Mouse (Mus musculus) mature B cell (primary cell): ENCODE data around the gene Fars2.
"Not testable (repeated sequence)": the region's sequence is repeated elsewhere in the genome, so short reads cannot be mapped to it uniquely, and the experiment has no call there.

Experiments
- in situ Hi-C: fragments of 300-500 bp; cut with MboI; formaldehyde crosslinking; loops from 2 replicates; pipeline ENCODE4 v1.14.3; 2019

Gene Fars2

GRCm38 (mm10) chr13:36367712-36368491, 250.7 kb downstream of the Fars2 start:
- in situ Hi-C loops: no loop called here

- in situ Hi-C loops: no loop called here
Observed at GRCm38 (mm10) chr13:36368799-36369198, 251.6 kb downstream of the Fars2 start.

GRCm38 (mm10) chr13:36369400-36369799, 252.2 kb downstream of the Fars2 start:
- in situ Hi-C loops: no loop called here

GRCm38 (mm10) chr13:36383236-36383635, 266.0 kb downstream of the Fars2 start:
- in situ Hi-C loops: no loop called here

- in situ Hi-C loops: no loop called here
Observed at GRCm38 (mm10) chr13:36386074-36386473, 268.9 kb downstream of the Fars2 start.

- in situ Hi-C loops: no loop called here
Observed at GRCm38 (mm10) chr13:36391936-36392335, 274.7 kb downstream of the Fars2 start.

GRCm38 (mm10) chr13:36392666-36393065, 275.5 kb downstream of the Fars2 start:
- in situ Hi-C loops: no loop called here

GRCm38 (mm10) chr13:36401011-36401410, 283.8 kb downstream of the Fars2 start:
- in situ Hi-C loops: no loop called here

- in situ Hi-C loops: no loop called here
Observed at GRCm38 (mm10) chr13:36413276-36413675, 296.1 kb downstream of the Fars2 start.

- in situ Hi-C loops: no loop called here
Observed at GRCm38 (mm10) chr13:36415176-36415575, 298.0 kb downstream of the Fars2 start.

- in situ Hi-C loops: no loop called here
Observed at GRCm38 (mm10) chr13:36416546-36416945, 299.3 kb downstream of the Fars2 start.

GRCm38 (mm10) chr13:36419357-36419756, 302.1 kb downstream of the Fars2 start:
- in situ Hi-C loops: no loop called here

GRCm38 (mm10) chr13:36422446-36422845, 305.2 kb downstream of the Fars2 start:
- in situ Hi-C loops: no loop called here

GRCm38 (mm10) chr13:36425824-36426705, 308.9 kb downstream of the Fars2 start:
- in situ Hi-C loops: not testable (repeated sequence)

- in situ Hi-C loops: no loop called here
Observed at GRCm38 (mm10) chr13:36429500-36430189, 312.4 kb downstream of the Fars2 start.

- in situ Hi-C loops: no loop called here
Observed at GRCm38 (mm10) chr13:36430420-36431114, 313.4 kb downstream of the Fars2 start.

GRCm38 (mm10) chr13:36431974-36432518, 314.8 kb downstream of the Fars2 start:
- in situ Hi-C loops: no loop called here

- in situ Hi-C loops: no loop called here
Observed at GRCm38 (mm10) chr13:36444748-36445423, 327.7 kb downstream of the Fars2 start.

GRCm38 (mm10) chr13:36447947-36448346, 330.7 kb downstream of the Fars2 start:
- in situ Hi-C loops: no loop called here

- in situ Hi-C loops: no loop called here
Observed at GRCm38 (mm10) chr13:36448565-36448964, 331.4 kb downstream of the Fars2 start.

GRCm38 (mm10) chr13:36451437-36451836, 334.2 kb downstream of the Fars2 start:
- in situ Hi-C loops: no loop called here
